Mouse (Mus musculus) heart, embryonic 10.5 days (tissue): ENCODE measurements around the gene Fam107a. TPM values are rescaled to one million over a fixed set of nuclear protein-coding genes. Genes with fewer than 3 reads are reported as not detected.
"Not testable (repeated sequence)": the region's sequence is repeated elsewhere in the genome, so short reads cannot be mapped to it uniquely, and the experiment has no call there.

Experiments
- DNase-seq: peaks from one replicate; pipeline ENCODE4 v3.0.0-alpha.2; 2017; ENCODE audit warnings: low spot score
- H3K27ac ChIP-seq: fragments of 300-500 bp; sonication (generic); 2 replicates; pipeline ENCODE4 v1.5.1; 2016; ENCODE audit warnings: mild to moderate bottlenecking
- H3K27me3 ChIP-seq: fragments of 300-500 bp; sonication (generic); 2 replicates; pipeline ENCODE4 v1.6.1; 2016; ENCODE audit warnings: mild to moderate bottlenecking; ENCODE audit not compliant: poor library complexity, insufficient read depth, severe bottlenecking
- H3K36me3 ChIP-seq: fragments of 300-500 bp; sonication (generic); 2 replicates; pipeline ENCODE4 v1.6.1; 2016; ENCODE audit warnings: mild to moderate bottlenecking, moderate library complexity
- H3K4me1 ChIP-seq: fragments of 300-500 bp; sonication (generic); 2 replicates; pipeline ENCODE4 v1.6.1; 2016; ENCODE audit warnings: mild to moderate bottlenecking
- H3K4me3 ChIP-seq: fragments of 300-500 bp; sonication (generic); 2 replicates; pipeline ENCODE4 v1.5.1; 2016; ENCODE audit warnings: mild to moderate bottlenecking, moderate library complexity
- H3K9me3 ChIP-seq: fragments of 300-500 bp; sonication (generic); 2 replicates; pipeline ENCODE4 v1.6.1; 2016; ENCODE audit warnings: mild to moderate bottlenecking, moderate library complexity
- WGBS: fragments of 180-500 bp; shearing (Covaris S2); methylation state at CpG from one replicate; pipeline ENCODE4 v1.1.7; 2016; 5-methylcytosine and 5-hydroxymethylcytosine counted together
- polyA plus RNA-seq: library from polyadenylated mRNA; unstranded; fragments of >200 nt; fragmentation: Nextera tagmentation; extraction: Ambion mirVana; gene quantifications from 2 replicates; pipeline ENCODE4 v1.2.1, GENCODE M21; 2016

Fam107a gene
- polyA plus RNA-seq, 1 experiment from 2014 or later: 0.35 TPM

DNA sequence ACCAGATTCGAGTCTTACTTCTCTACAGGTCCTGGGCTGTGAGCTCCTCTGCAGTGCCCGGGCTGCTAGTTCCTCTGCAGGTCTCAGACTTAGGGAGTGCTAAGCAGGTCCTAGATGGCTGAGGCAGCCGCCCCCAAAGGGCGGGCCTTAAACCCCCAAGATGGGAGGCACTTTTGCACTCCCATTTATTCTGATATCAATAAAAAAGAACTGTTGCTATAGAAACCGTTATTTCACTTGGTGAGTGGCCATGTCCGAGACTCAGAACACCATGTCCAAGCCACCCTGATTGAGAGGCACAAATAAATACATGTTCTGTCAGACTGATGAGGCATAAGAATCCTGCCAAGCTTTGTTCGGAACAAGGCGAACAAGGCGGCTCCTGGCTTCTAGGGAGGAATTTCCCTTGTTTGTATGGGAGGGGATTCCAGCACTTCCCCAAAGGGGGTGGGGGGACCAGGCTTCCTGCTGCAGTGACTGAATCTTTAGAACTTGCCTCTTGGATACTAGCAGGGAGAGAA lies 8.1 kb downstream of the Fam107a start:
- Histone ChIP-seq H3K4me3 (0 out of 2 replicates have a peak overlapping the region, but pooled peaks have one; percentile 8), H3K27ac (peak overlapping the region; percentile 12; the same call in 1 of the 2 replicates), H3K4me1 (peaks cover 6% of the 10 kb centered on the region; the same call in 1 of the 2 replicates), H3K36me3 (no peaks in the 10 kb centered on the region), H3K9me3 (no peaks in the 10 kb centered on the region), H3K27me3 (peaks cover 16% of the 10 kb centered on the region; the same call in 1 of the 2 replicates)
- WGBS: 13% methylated on average over 9 of the region's 9 CpGs
- no peak for DNase-seq

DNA sequence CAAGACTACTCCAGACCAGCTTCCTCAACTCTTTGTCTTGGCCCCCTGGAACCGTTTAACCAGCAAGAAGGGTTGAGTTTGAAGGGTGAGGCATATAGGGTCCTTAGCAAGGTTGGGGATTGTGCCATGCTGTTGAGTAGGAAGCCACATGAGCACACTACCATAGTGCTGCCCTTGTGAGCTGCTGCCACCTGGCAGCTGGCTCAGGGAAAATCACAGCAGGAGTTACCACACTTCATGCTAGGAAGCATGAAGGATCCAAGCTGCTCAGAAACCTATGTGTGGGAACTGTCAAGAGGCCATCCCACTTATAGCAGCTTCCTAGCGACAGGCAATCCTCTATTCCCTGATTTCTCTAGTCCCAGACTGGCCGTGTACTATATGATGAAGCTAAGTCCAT lies 9.2 kb downstream of the Fam107a start:
- Histone ChIP-seq H3K27ac (no peak overlapping the region), H3K9me3 (no peaks in the 10 kb centered on the region), H3K36me3 (no peaks in the 10 kb centered on the region), H3K4me1 (peaks cover 6% of the 10 kb centered on the region; the same call in 1 of the 2 replicates), H3K4me3 (no peak overlapping the region), H3K27me3 (peaks cover 13% of the 10 kb centered on the region; the same call in 1 of the 2 replicates)
- DNase-seq: no peak
- 41% methylated on average over 3 of the region's 3 CpGs for WGBS

DNA sequence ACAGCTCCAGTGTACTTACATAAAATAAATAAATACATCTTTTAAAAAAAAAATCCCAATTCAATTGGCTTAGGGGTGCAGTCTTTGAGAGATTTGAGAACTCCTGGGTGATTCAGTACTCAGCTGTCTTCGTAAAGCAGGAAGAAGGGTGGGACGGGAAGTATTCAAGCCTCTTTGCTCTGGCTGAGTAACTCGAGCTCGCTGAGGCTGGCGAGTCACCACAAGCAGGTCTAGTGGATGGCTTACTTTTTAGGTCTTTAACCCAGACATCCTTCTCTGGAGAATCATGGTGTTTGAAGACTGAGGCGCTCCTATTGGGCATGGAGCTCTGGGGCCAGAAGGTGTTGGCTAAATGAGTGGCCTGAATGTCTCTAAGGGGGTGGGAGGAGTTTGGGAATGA lies 10.9 kb downstream of the Fam107a start:
- no peak for DNase-seq
- WGBS: 72% methylated on average over 6 of the region's 6 CpGs
- Histone ChIP-seq H3K4me3 (no peak overlapping the region), H3K4me1 (peaks cover 13% of the 10 kb centered on the region), H3K27ac (no peak overlapping the region), H3K9me3 (no peaks in the 10 kb centered on the region), H3K27me3 (peaks cover 13% of the 10 kb centered on the region; the same call in 1 of the 2 replicates), H3K36me3 (no peaks in the 10 kb centered on the region)

DNA sequence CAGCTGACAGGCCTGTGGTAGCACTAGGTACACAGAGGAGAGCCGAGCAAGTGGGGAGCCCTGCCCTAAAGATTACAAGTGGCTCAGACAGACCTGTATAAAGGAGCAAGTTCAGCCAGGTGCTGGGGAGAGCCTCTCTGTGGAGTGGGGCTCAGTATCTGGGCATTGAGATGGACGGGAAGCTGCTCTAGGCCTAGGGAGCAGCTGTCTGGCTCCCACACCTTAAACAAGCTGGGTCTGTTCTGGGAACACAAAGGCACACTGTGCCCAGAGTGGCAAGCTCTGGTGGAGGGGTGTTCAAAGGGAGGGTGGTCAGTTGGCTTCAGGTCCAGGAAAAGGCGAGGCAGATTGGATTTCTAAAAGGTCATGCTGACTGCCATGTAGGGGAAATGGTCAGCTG lies 12.8 kb downstream of the Fam107a start:
- no peak for DNase-seq
- no peak overlapping the region for H3K4me3 ChIP-seq
- no peaks in the 10 kb centered on the region for H3K36me3 ChIP-seq
- H3K27me3 ChIP-seq: peaks cover 13% of the 10 kb centered on the region; the same call in 1 of the 2 replicates
- 66% methylated on average over 3 of the region's 3 CpGs for WGBS
- H3K9me3 ChIP-seq: no peaks in the 10 kb centered on the region
- no peak overlapping the region for H3K27ac ChIP-seq
- H3K4me1 ChIP-seq: peaks cover 12% of the 10 kb centered on the region

DNA sequence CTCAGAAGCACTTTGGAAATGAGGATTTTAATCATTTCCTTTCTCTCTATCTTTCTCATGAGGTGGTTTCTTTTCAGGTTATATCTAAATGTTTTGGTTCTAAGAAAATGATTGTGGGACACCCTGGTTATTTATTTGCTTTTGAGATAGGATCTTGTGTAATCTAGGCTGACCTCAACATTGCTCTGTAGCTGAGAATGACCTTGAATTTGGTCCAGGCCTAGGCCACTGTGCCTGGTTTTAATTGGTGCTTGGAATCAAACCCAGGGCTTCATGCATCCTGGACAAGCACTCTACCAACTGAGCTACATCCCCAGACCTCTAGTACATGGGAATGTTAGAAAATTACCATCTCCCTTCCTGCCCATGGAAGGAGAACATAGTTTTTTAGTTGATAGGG lies 13.7 kb downstream of the Fam107a start:
- Histone ChIP-seq H3K4me1 (peaks cover 6% of the 10 kb centered on the region; the same call in 1 of the 2 replicates), H3K27me3 (peaks cover 7% of the 10 kb centered on the region; the same call in 1 of the 2 replicates), H3K9me3 (no peaks in the 10 kb centered on the region), H3K4me3 (no peak overlapping the region), H3K36me3 (no peaks in the 10 kb centered on the region), H3K27ac (no peak overlapping the region)
- no peak for DNase-seq

DNA sequence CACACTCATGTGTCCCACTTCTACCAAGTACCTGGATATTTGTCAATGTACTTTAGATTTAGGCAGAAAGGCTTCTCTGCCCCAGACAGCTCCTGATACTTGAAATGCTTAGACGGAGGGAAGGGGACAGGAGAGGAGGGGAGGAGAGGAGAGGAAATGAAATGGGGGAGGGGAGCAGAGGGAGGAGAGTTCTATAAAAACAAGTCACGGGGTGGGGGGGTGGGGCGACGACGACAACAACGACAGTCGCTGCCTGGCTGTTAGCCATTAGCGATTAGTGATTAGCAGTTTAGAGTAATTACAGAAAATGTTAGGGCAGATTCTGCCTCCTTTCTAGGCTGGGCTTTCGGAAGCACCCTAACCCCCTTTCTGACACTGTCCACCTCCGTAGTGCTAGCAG lies 15.1 kb downstream of the Fam107a start:
- no peaks in the 10 kb centered on the region for H3K9me3 ChIP-seq
- no peak for DNase-seq
- no peaks in the 10 kb centered on the region for H3K27me3 ChIP-seq
- no peaks in the 10 kb centered on the region for H3K36me3 ChIP-seq
- H3K4me1 ChIP-seq: peaks cover 6% of the 10 kb centered on the region; the same call in 1 of the 2 replicates
- H3K4me3 ChIP-seq: peak overlapping the region; percentile 22; the same call in 1 of the 2 replicates
- no peak overlapping the region for H3K27ac ChIP-seq
- 9% methylated on average over 10 of the region's 10 CpGs for WGBS

DNA sequence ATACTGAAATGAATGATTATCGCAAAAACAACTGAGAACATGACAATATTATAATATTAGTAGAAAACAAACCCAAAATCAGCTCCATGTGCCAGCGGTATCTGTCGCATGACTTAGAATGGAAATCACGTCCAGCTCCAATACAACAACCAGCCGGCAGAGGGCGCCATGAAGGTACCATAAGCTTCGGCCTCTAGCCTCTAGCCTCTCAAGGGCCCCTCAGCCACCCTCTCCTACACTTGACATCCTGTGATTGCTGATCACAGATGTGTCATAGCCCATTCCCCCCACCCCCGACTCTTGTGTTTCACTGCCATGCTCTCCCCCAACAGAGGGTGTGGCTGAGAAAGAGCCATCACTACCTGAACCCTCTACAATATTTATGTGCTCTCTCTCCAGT lies 17.5 kb downstream of the Fam107a start:
- no peak for DNase-seq
- Histone ChIP-seq H3K4me3 (no peak overlapping the region), H3K9me3 (no peaks in the 10 kb centered on the region), H3K36me3 (no peaks in the 10 kb centered on the region), H3K27me3 (no peaks in the 10 kb centered on the region), H3K4me1 (peaks cover 6% of the 10 kb centered on the region; the same call in 1 of the 2 replicates), H3K27ac (no peak overlapping the region)
- WGBS: 24% methylated on average over 8 of the region's 8 CpGs

DNA sequence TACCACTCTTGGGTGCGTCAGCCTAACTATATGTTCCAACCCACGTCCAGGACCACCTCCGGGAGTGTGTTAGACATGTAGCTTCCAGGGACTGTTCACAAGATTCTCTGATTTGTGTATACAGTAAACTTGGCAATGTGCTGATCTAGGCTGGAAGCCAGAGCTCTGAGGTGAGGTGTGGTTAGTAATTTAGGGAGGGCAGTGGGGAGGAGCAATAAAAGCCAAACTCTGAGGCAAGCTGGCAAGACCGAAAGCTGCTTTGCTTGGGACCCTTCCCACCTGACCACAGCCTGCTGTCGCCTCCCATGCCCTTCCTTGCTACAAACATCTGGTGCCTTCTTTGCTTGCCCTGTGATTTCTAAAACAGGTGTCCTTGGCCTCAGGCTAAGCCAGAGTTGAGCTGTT lies 19.9 kb downstream of the Fam107a start:
- Histone ChIP-seq H3K27me3 (no peaks in the 10 kb centered on the region), H3K4me3 (no peak overlapping the region), H3K4me1 (peaks cover 5% of the 10 kb centered on the region; the same call in 1 of the 2 replicates), H3K36me3 (no peaks in the 10 kb centered on the region), H3K9me3 (no peaks in the 10 kb centered on the region), H3K27ac (no peak overlapping the region)
- no peak for DNase-seq
- 85% methylated on average over 5 of the region's 5 CpGs for WGBS

DNA sequence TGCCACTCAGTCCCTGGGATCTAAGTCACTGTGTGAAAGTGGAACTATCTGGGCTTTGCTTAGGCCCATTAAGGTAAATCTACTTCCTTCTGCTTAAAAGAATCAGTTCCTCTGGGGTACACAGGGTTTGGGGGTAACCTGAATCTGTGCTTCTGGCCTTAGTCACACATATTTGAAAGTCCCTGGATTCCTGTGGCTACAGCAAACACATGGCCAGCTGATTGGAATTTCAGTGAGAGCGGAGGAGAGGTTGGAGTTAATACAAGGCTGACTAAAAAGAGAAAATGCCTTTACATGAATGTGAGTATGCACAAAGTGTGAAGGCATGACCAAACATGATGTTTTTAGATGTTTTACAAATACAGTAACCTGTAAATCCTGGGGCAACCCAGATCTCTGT lies 23.6 kb downstream of the Fam107a start:
- H3K4me3 ChIP-seq: no peak overlapping the region
- DNase-seq: no peak
- 75% methylated on average over 1 of the region's 1 CpGs for WGBS
- no peak overlapping the region for H3K27ac ChIP-seq
- H3K4me1 ChIP-seq: no peaks in the 10 kb centered on the region
- no peaks in the 10 kb centered on the region for H3K27me3 ChIP-seq
- no peaks in the 10 kb centered on the region for H3K36me3 ChIP-seq
- H3K9me3 ChIP-seq: peaks cover 3% of the 10 kb centered on the region; the same call in 1 of the 2 replicates

DNA sequence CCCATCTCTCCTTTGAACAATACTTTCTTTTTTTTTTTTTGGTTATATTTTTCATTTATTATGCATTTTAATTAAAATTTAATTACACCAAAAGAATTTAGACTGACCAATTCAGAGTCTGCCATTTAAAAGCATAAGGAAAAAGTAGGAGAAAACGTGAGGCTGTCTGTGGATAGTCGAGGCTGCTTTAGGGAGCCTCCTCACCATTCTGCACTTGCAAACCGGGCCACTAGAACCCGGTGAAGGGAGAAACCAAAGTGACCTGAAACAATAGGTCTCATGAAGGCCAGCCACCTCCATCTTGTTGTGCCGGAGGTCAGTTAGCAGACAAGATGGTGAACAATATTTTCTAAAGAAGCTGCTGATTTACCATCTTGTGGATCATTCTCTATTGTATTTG lies 31.2 kb downstream of the Fam107a start:
- peak; percentile 45 for DNase-seq
- H3K36me3 ChIP-seq, H3K9me3 ChIP-seq, H3K27me3 ChIP-seq, H3K4me3 ChIP-seq, H3K27ac ChIP-seq, H3K4me1 ChIP-seq: not testable (repeated sequence)
- WGBS: 79% methylated on average over 5 of the region's 5 CpGs

DNA sequence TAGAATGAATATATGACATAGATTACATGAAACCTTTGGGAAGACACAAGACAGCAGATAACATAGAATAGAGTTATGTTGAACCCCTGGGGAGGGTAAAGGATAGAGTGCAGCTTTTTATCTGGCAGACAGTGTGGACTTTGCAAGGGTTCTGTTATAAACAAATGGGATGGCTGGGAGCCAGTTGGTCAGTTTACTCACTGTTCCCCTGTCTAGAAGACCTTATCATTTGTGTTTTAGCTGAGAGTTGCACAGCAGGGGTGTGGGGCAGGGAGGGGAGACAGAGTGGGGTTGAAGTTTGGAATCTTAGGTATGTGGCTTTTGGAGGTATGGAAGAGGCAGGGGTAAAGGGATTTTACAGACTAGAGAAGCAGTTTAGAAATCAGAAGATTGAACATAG lies 34.0 kb downstream of the Fam107a start:
- Histone ChIP-seq H3K4me3 (no peak overlapping the region), H3K36me3 (no peaks in the 10 kb centered on the region)
- peak; percentile 63 for DNase-seq

DNA sequence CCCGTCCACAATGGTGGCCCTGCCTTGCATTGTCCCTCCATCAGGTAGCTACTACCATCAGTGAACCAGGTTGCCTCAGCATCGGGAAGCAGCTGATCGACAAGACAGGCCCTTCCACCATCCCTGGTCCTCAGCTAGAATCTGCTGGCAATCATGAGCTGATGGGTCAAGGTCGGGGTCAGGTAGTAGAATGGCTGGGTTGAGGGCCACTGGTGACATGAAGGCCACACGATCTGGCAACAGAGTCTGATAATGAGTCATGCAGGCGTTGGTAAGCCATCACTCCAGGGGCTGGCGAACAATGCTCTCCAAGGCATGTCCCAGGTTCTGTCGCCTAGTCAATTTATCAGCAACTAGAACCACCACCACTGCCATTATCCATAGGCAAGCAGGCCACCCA lies 46.5 kb downstream of the Fam107a start:
- not testable (repeated sequence) for H3K4me1 ChIP-seq, H3K4me3 ChIP-seq, H3K27ac ChIP-seq, H3K27me3 ChIP-seq, H3K9me3 ChIP-seq, H3K36me3 ChIP-seq
- peak; percentile 73 for DNase-seq
- WGBS: 82% methylated on average over 8 of the region's 8 CpGs

More for the DNA sequence above, 34.0 kb downstream of the Fam107a start:
- Histone ChIP-seq H3K27ac (no peak overlapping the region), H3K27me3 (no peaks in the 10 kb centered on the region), H3K9me3 (no peaks in the 10 kb centered on the region), H3K4me1 (peaks cover 10% of the 10 kb centered on the region; the same call in 1 of the 2 replicates)

DNA sequence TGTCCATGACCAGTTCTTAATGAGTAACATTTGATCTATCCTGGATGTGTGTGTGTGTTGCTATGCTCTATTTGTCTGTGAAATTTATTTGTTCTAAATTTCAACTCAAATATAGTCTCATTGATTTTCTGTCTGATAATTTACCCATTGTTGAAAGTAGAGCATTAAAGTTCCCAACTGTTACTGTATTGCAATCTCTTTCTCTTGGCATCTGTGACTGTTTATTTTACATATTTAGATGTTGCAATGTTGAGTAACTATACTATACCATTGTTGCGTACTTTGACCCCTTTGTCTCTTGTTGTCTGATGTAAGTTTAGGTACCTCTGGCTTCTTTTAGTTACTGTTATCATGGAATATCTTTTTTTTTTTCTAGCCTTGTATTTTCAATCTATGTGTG lies 53.4 kb downstream of the Fam107a start:
- no peak overlapping the region for H3K27ac ChIP-seq
- H3K9me3 ChIP-seq: no peaks in the 10 kb centered on the region
- H3K36me3 ChIP-seq: no peaks in the 10 kb centered on the region
- H3K27me3 ChIP-seq: no peaks in the 10 kb centered on the region
- no peak for DNase-seq
- 88% methylated on average over 1 of the region's 1 CpGs for WGBS
- no peaks in the 10 kb centered on the region for H3K4me1 ChIP-seq
- H3K4me3 ChIP-seq: no peak overlapping the region

DNA sequence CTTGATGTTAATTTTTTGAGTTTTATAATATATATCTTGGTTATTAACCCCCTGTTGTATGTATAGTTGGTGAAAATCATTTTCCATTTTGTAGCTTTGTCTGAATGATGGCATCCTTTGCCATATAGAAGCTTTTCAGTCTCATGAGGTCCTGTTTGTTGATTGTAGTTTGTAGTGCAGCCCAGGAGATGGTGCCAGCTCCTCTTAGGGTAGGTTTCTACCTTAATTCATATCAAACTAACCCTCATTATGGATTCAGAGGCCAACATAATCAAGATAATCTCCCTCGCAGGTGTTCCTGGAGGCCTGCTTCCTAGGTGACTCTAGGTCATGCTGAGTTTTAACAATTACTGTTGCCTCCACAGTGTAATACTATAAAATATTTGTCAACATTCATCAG lies 55.6 kb downstream of the Fam107a start:
- Histone ChIP-seq H3K36me3 (no peaks in the 10 kb centered on the region), H3K27me3 (peaks cover 11% of the 10 kb centered on the region; the same call in 1 of the 2 replicates), H3K4me3 (no peak overlapping the region), H3K4me1 (peaks cover 5% of the 10 kb centered on the region; the same call in 1 of the 2 replicates), H3K9me3 (no peaks in the 10 kb centered on the region), H3K27ac (no peak overlapping the region)
- no peak for DNase-seq
- WGBS: 36% methylated on average over 1 of the region's 1 CpGs
